Mouse (Mus musculus): ENCODE measurements around the gene Mylk3.

DNA sequence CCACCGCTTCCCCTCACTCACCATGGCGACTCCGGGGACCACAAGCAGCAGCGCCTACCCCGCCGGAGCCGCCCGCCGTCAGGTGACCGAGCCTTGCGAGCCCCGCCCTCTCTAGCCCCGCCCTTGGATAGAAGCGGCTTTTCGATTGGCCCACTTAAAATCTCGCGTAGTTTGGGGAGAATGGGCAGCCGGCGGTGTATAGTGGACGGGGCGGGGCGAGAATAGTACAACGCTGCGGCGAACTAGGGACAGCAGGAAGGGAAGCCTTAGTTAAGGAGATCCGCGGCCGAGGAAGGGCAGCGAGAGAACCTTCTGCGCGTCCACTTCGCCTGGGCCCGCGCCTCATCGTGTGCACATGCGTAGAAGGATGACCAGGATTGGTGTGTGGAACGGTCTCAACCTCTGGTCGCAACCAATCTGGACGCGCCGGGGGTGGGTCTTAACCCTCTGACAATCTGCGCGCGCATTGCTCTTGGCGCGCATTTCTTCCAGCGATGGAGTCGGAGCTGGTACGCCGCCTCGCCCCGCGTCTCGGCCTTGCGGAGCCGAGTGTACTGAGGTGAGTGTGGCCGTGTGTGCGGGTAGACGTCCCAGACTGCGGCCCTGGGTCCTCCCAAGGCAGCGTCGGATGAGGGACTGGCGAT, 86.6 kb downstream of the Mylk3 start, which contains the start of the genes Orc6 and Vps35:
- TF ChIP-seq CTCF (IDR thresholded peaks at IDR 0.05; ENCODE audit: low read depth, low read length) (no peak), EP300 (IDR thresholded peaks at IDR 0.05; ENCODE audit: insufficient read depth, low read depth, low read length) (no peak), POLR2A (IDR thresholded peaks at IDR 0.05; ENCODE audit: insufficient read depth, low read length) (peak; percentile 70)

Measured in ES-Bruce4 (cell line).